Mouse (Mus musculus): ENCODE data around the gene Rsph6a.

The Rsph6a gene

DNA sequence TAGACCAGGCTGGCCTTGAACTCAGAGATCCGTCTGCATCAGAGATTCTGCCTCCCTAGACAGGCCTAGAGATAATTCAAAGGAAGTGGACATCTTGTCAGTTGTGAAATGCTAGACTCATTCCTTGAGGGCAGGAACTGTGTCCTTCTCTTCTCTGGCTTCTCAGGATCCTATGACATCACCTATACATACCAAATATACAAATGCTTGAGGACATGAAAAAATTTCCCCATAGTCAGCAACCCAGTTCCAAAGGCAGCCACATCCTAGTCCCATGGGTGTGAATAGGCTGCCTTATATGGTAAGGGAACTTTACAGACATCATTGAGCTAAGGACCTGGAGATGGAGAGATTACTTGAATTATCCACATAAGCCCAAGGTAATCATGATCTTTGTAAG is 55.1 kb downstream of the Rsph6a start:
- DNase-seq = no peak

DNA sequence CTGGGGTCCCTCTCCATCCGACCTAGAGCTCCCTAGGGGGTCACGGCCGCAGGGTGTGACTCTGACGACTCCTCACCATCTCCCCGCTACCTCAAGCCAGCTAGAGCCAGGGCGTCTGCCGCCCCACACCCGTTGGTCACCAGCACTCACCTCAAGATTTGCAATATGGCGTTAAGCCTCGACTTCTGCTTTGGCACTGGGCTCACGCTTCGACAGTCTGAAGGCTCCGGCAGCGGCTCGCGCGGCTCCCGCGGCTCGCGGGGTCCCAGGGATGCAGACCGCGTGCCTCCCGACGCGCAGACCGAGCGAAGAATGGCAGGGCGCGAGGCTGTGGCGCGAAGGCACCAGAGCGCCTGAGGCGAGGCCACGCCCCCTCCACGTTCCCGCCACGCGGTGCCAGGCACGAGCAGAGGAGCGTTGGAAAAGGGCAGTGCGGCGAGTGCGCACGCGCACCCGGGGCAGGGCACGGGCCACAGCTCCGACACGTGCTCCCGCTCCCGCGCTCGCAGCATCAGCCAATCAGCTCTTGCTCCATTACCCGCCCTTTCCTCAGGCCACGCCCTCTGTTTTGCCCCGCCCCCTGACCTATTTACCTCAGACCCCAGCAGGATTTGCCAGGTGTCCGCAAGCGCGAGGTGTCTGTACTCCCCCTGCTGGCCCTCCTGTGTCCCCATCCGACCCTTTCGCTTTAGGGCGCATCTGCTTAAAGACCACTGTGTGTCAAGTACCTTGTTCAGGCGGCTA is 63.7 kb downstream of the Rsph6a start, which contains the start of gene Gm4969:
Gene Gm4969 (minus strand): TSS at position 341 of the 744 bp plus-strand sequence.
- peak; percentile 60 for DNase-seq

DNA sequence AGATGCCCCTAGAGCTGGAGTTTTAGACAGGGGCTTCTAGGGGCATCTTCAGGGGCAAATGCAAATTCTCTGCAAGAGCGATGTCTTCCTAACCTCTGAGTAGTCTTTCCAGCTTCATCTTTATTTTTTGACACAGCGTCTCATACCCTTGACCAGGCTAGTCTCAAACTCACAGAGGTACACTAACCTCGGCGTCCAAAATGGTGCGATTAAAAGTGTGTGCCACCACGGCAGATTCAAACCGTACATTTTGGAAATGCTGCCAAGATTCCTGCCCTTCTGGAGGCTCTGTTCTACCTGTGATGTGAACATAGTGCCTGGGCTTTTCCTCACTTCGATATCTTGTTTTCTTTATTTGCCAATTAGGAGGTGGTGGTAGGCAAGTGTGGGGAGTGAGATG is 64.6 kb downstream of the Rsph6a start:
- no peak for DNase-seq

DNA sequence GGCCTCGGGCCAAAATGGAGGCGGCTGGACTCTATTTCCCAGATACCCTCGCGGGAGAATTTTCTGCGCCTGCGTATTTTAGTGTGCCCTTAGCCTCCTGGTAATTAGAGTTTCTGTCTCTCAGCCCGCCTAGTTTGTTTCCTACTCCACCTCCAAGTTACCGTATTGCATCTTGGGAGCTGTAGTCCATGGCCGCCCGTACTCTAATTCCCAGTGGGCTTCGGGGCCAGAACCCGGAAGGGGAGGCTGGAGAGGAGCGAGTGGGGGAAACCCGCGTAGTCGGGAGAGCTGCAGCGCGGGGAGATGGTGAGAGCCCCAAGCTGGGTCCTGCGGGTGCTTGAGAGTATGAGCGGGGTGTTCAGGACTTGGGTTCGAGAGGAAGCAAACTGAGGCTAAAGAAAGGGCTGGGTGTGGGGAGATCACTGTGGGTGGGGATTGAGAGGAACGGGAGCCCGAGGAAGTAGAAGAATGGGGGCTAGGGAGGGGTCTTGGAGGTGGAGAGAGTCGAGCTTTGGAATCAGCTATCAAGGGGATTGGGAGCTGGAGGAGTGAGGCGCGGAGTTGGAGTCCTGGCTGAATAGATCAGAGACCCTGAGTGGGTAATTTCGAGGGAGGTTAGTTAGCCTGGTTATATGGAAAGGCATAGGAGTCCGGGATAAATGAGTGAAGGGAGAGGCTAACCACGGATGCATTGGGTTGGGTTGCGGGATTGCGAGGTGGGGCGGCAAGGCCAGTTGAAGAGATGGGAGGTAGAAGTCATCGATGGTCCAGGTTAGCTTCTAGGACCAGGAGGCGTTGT is 65.3 kb downstream of the Rsph6a start, which contains the start of gene Fbxo46:
Gene Fbxo46 (plus strand): TSS at position 229 of the 799 bp plus-strand sequence.
- DNase-seq = peak; percentile 94

DNA sequence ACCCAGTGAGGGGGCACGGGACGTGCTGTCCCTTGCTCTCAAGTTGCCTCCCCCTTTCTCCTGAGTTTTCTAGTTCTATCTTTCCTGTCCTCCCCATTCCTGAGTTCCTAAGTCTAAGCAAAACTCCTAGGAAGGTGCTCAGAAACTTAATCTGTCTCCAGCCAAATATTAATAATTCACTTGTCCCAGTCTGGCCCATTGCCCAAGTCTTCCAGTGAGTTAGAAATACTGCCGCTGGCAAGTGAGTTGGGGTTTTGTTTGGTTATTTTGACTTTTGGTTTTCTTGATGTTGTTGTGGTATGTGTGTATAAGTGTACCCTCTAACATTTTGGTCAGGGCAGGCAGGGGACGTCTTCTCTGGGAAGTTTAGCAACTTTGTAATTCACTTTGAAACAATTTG is 67.2 kb downstream of the Rsph6a start:
- DNase-seq = no peak
